Mouse (Mus musculus) heart, embryonic 16.5 days (tissue): ENCODE measurements around the gene Atp8a2. TPM values are rescaled to one million over a fixed set of nuclear protein-coding genes. Genes with fewer than 3 reads are reported as not detected.
"Not testable (repeated sequence)": the region's sequence is repeated elsewhere in the genome, so short reads cannot be mapped to it uniquely, and the experiment has no call there.

ENCODE experiments used
- ATAC-seq: fragments of 200-750 bp; cut with Nextera tagmentation; replicated peaks from 2 replicates; pipeline ENCODE4 v1.8.0; 2017; ENCODE audit warnings: moderate number of reproducible peaks; ENCODE audit not compliant: insufficient read depth, low FRiP score; ENCODE audit errors: extremely low read depth
- H3K27ac ChIP-seq: fragments of 300-500 bp; sonication (generic); 2 replicates; pipeline ENCODE4 v1.5.1; 2014; ENCODE audit warnings: mild to moderate bottlenecking, low read length, control low read depth, moderate library complexity
- H3K27me3 ChIP-seq: fragments of 300-500 bp; sonication (generic); 2 replicates; pipeline ENCODE4 v1.6.1; 2014; ENCODE audit warnings: low read length, mixed read lengths; ENCODE audit not compliant: control insufficient read depth, insufficient read depth
- H3K36me3 ChIP-seq: fragments of 300-500 bp; sonication (generic); 2 replicates; pipeline ENCODE4 v1.6.1; 2014; ENCODE audit not compliant: control insufficient read depth, insufficient read depth
- H3K4me1 ChIP-seq: fragments of 300-500 bp; sonication (generic); 2 replicates; pipeline ENCODE4 v1.6.1; 2014; ENCODE audit warnings: low read length, mixed read lengths; ENCODE audit not compliant: control insufficient read depth, insufficient read depth
- H3K4me2 ChIP-seq: fragments of 300-500 bp; sonication (generic); 2 replicates; pipeline ENCODE4 v1.6.1; 2014; ENCODE audit warnings: low read depth, mild to moderate bottlenecking, control low read depth, low read length
- H3K4me3 ChIP-seq: fragments of 300-500 bp; sonication (generic); 2 replicates; pipeline ENCODE4 v1.5.1; 2014; ENCODE audit warnings: mild to moderate bottlenecking, control low read depth, low read length
- H3K9ac ChIP-seq: fragments of 300-500 bp; sonication (generic); 2 replicates; pipeline ENCODE4 v1.6.1; 2014; ENCODE audit warnings: low read length, control low read depth
- H3K9me3 ChIP-seq: fragments of 300-500 bp; sonication (generic); replicated peaks from 2 replicates; pipeline ENCODE4 v1.6.1; 2016; ENCODE audit warnings: low read length; ENCODE audit not compliant: control insufficient read depth
- WGBS: fragments of 180-500 bp; shearing (Covaris S2); extraction: QIAGEN DNeasy Blood & Tissue Kit; methylation state at CpG from one replicate; pipeline ENCODE4 v1.1.7; 2014; 5-methylcytosine and 5-hydroxymethylcytosine counted together
- polyA plus RNA-seq: library from polyadenylated mRNA; unstranded; fragments of >200 nt; fragmentation: Nextera tagmentation; extraction: Ambion mirVana; gene quantifications from 2 replicates; pipeline ENCODE4 v1.2.1, GENCODE M21; 2015

Atp8a2 gene
- polyA plus RNA-seq, 1 experiment from 2014 or later: 6.1 TPM

GRCm38 (mm10) chr14:59721356-59721755 is 475.6 kb downstream of the Atp8a2 start:
- Histone ChIP-seq H3K9ac (no peak overlapping the region), H3K27me3 (no peaks in the 10 kb centered on the region), H3K27ac (no peak overlapping the region), H3K9me3 (no peaks in the 10 kb centered on the region), H3K4me1 (peaks cover 8% of the 10 kb centered on the region), H3K4me2 (no peak overlapping the region), H3K36me3 (no peaks in the 10 kb centered on the region), H3K4me3 (no peak overlapping the region)
- ATAC-seq: no peak
- 85% methylated on average over 3 of the region's 3 CpGs for WGBS

- H3K36me3 ChIP-seq: no peaks in the 10 kb centered on the region
- no peak for ATAC-seq
- H3K27me3 ChIP-seq: no peaks in the 10 kb centered on the region
- no peaks in the 10 kb centered on the region for H3K9me3 ChIP-seq
- no peak overlapping the region for H3K4me3 ChIP-seq
- H3K9ac ChIP-seq: no peak overlapping the region
- H3K27ac ChIP-seq: no peak overlapping the region
- peaks cover 8% of the 10 kb centered on the region for H3K4me1 ChIP-seq
- H3K4me2 ChIP-seq: no peak overlapping the region
- WGBS: 94% methylated on average over 4 of the region's 4 CpGs
Observed at GRCm38 (mm10) chr14:59720386-59720785, 476.6 kb downstream of the Atp8a2 start.

GRCm38 (mm10) chr14:59716443-59717085 is 480.4 kb downstream of the Atp8a2 start:
- not testable (repeated sequence) for H3K4me3 ChIP-seq, H3K9me3 ChIP-seq, H3K9ac ChIP-seq, H3K27me3 ChIP-seq, ATAC-seq, H3K36me3 ChIP-seq, H3K4me1 ChIP-seq, H3K27ac ChIP-seq, H3K4me2 ChIP-seq
- 70% methylated on average over 3 of the region's 3 CpGs for WGBS

- Histone ChIP-seq H3K4me2 (no peak overlapping the region), H3K4me3 (no peak overlapping the region), H3K27me3 (no peaks in the 10 kb centered on the region), H3K9ac (no peak overlapping the region), H3K4me1 (no peaks in the 10 kb centered on the region), H3K9me3 (no peaks in the 10 kb centered on the region), H3K36me3 (no peaks in the 10 kb centered on the region), H3K27ac (no peak overlapping the region)
- no peak; the same call in 1 of the 2 replicates for ATAC-seq
- 36% methylated on average over 13 of the region's 13 CpGs for WGBS
Observed at GRCm38 (mm10) chr14:59715695-59716442, 481.1 kb downstream of the Atp8a2 start.

GRCm38 (mm10) chr14:59709505-59710335 is 487.3 kb downstream of the Atp8a2 start:
- Histone ChIP-seq H3K9ac (no peak overlapping the region), H3K4me1 (no peaks in the 10 kb centered on the region), H3K27me3 (no peaks in the 10 kb centered on the region), H3K4me3 (no peak overlapping the region), H3K9me3 (no peaks in the 10 kb centered on the region), H3K27ac (no peak overlapping the region), H3K36me3 (no peaks in the 10 kb centered on the region), H3K4me2 (no peak overlapping the region)
- no peak for ATAC-seq
- 83% methylated on average over 3 of the region's 3 CpGs for whole genome bisulfite sequencing

- ATAC-seq: no peak
- H3K27ac ChIP-seq: no peak overlapping the region
- H3K36me3 ChIP-seq: no peaks in the 10 kb centered on the region
- no peaks in the 10 kb centered on the region for H3K4me1 ChIP-seq
- no peak overlapping the region for H3K9ac ChIP-seq
- H3K4me3 ChIP-seq: no peak overlapping the region
- no peaks in the 10 kb centered on the region for H3K27me3 ChIP-seq
- 82% methylated on average over 7 of the region's 7 CpGs for WGBS
- no peaks in the 10 kb centered on the region for H3K9me3 ChIP-seq
- no peak overlapping the region for H3K4me2 ChIP-seq
Observed at GRCm38 (mm10) chr14:59708009-59708408, 489.0 kb downstream of the Atp8a2 start.

- no peak overlapping the region for H3K9ac ChIP-seq
- no peaks in the 10 kb centered on the region for H3K36me3 ChIP-seq
- H3K4me2 ChIP-seq: no peak overlapping the region
- H3K4me3 ChIP-seq: no peak overlapping the region
- H3K27me3 ChIP-seq: no peaks in the 10 kb centered on the region
- WGBS: 75% methylated on average over 13 of the region's 13 CpGs
- H3K4me1 ChIP-seq: peaks cover 6% of the 10 kb centered on the region
- H3K27ac ChIP-seq: no peak overlapping the region
- no peak for ATAC-seq
- no peaks in the 10 kb centered on the region for H3K9me3 ChIP-seq
Observed at GRCm38 (mm10) chr14:59705326-59706058, 491.5 kb downstream of the Atp8a2 start.

GRCm38 (mm10) chr14:59701492-59701891 is 495.5 kb downstream of the Atp8a2 start:
- H3K27me3 ChIP-seq: no peaks in the 10 kb centered on the region
- WGBS: 14% methylated on average over 5 of the region's 5 CpGs
- H3K36me3 ChIP-seq: no peaks in the 10 kb centered on the region
- H3K4me2 ChIP-seq: no peak overlapping the region
- no peak for ATAC-seq
- no peak overlapping the region for H3K4me3 ChIP-seq
- no peak overlapping the region for H3K27ac ChIP-seq
- peaks cover 9% of the 10 kb centered on the region for H3K4me1 ChIP-seq
- H3K9ac ChIP-seq: no peak overlapping the region
- no peaks in the 10 kb centered on the region for H3K9me3 ChIP-seq
